Mouse (Mus musculus) urinary bladder, adult 2 months (tissue): ENCODE results near the gene Trim6. TPM values are rescaled to one million over a fixed set of nuclear protein-coding genes. Genes with fewer than 3 reads are reported as not detected.
A peak's percentile ranks its signal among the peaks of the same experiment; 100 is the strongest.
"Not testable (repeated sequence)": the region's sequence is repeated elsewhere in the genome, so short reads cannot be mapped to it uniquely, and the experiment has no call there.

ENCODE experiments used
- DNase-seq: peaks from one replicate; pipeline ENCODE4 v3.0.0; 2022; ENCODE audit warnings: low spot score
- polyA plus RNA-seq: library from polyadenylated mRNA; depleted of rRNA; stranded (reverse); fragments of >200 nt; gene quantifications from 2 replicates; pipeline ENCODE4 v1.2.3, GENCODE M21; 2012; rRNA removed

Trim6 gene
- 0.62 and 0.98 TPM in 2 replicates for polyA plus RNA-seq

- peak; percentile 40 for DNase-seq
Measured at GRCm38 (mm10) chr7:104218701-104219569, at the start of gene Trim6. Gene Trim6 (plus strand): TSS chr7:104218793.

- no peak for DNase-seq
Measured at GRCm38 (mm10) chr7:104169634-104170204, 48.9 kb upstream of the Trim6 start.

- DNase-seq, result no peak
Measured at GRCm38 (mm10) chr7:104175085-104175484, 43.5 kb upstream of the Trim6 start.

GRCm38 (mm10) chr7:104178422-104179054 is 40.1 kb upstream of the Trim6 start:
- DNase-seq, result no peak

- DNase-seq, result no peak
Measured at GRCm38 (mm10) chr7:104179074-104179473, 39.5 kb upstream of the Trim6 start.

GRCm38 (mm10) chr7:104183292-104183691 is 35.3 kb upstream of the Trim6 start, which contains the start of gene Olfr648:
Gene Olfr648 (minus strand): TSS chr7:104183392.
- no peak for DNase-seq

- DNase-seq, result no peak
Measured at GRCm38 (mm10) chr7:104191275-104191674, 27.3 kb upstream of the Trim6 start.

- DNase-seq, result no peak
Measured at GRCm38 (mm10) chr7:104195885-104196284, 22.7 kb upstream of the Trim6 start, which contains the start of gene Olfr649. Gene Olfr649 (minus strand): TSS chr7:104195985.

- peak; percentile 36 for DNase-seq
Measured at GRCm38 (mm10) chr7:104199822-104200221, 18.8 kb upstream of the Trim6 start.

- DNase-seq, result no peak
Measured at GRCm38 (mm10) chr7:104206197-104206596, 12.4 kb upstream of the Trim6 start.

- no peak for DNase-seq
Measured at GRCm38 (mm10) chr7:104216011-104216535, 2.5 kb upstream of the Trim6 start.

- no peak for DNase-seq
Measured at GRCm38 (mm10) chr7:104217881-104218280, 712 bp upstream of the Trim6 start.

- DNase-seq, result no peak
Measured at GRCm38 (mm10) chr7:104231203-104231602, 12.6 kb downstream of the Trim6 start.

- no peak for DNase-seq
Measured at GRCm38 (mm10) chr7:104240857-104241256, 22.3 kb downstream of the Trim6 start.

- DNase-seq, result no peak
Measured at GRCm38 (mm10) chr7:104243616-104244015, 25.0 kb downstream of the Trim6 start.

- DNase-seq, result no peak
Measured at GRCm38 (mm10) chr7:104244287-104245181, 25.9 kb downstream of the Trim6 start, which contains the start of gene Trim34a. Gene Trim34a (plus strand): TSS chr7:104244457.

- DNase-seq, result not testable (repeated sequence)
Measured at GRCm38 (mm10) chr7:104260380-104260779, 41.8 kb downstream of the Trim6 start.

GRCm38 (mm10) chr7:104265335-104265734 is 46.7 kb downstream of the Trim6 start:
- not testable (repeated sequence) for DNase-seq

- DNase-seq, result not testable (repeated sequence)
Measured at GRCm38 (mm10) chr7:104279361-104279760, 60.8 kb downstream of the Trim6 start.
